In genomic region chr7:125996151-125996550, GRCm38 (mm10) we compare ENCODE assay signal across 22 mouse cellular contexts.
DNase-seq lines count a peak whose midpoint lies in the region; ATAC-seq lines count a peak whose summit lies in the region.
"Had no signal": no experiment of that assay in that cellular context is flagged by ENCODE, and none has a peak within 500 bp of the region (broad histone marks: within the 10 kb centered on the region; RNA-seq: fewer than 3 reads in every experiment).

No protein-coding gene starts in this region.

- WGBS in heart, embryonic 16.5 days: 87% methylated on average over 1 of the region's 1 CpGs

- H3K4me3 ChIP-seq in heart, embryonic 16.5 days (ENCODE audit: low read length): no peak overlapping the region
- H3K4me3 ChIP-seq: embryonic facial prominence, embryonic 12.5 days; forebrain, embryonic 13.5 days; heart, embryonic 15.5 days; hindbrain, embryonic 13.5 days; intestine, embryonic 15.5 days had no signal

- H3K36me3 ChIP-seq in heart, embryonic 16.5 days (ENCODE audit: control insufficient read depth, insufficient read depth): no peaks in the 10 kb centered on the region
- H3K36me3 ChIP-seq: embryonic facial prominence, embryonic 12.5 days; heart, embryonic 15.5 days; hindbrain, embryonic 13.5 days; intestine, embryonic 15.5 days had no signal

- H3K27ac ChIP-seq in heart, embryonic 16.5 days (ENCODE audit: low read length): 0 out of 2 replicates have a peak overlapping the region, but pooled peaks have one; percentile 1
- H3K27ac ChIP-seq: embryonic facial prominence, embryonic 12.5 days; forebrain, embryonic 13.5 days; heart, embryonic 15.5 days; hindbrain, embryonic 13.5 days; intestine, embryonic 15.5 days had no signal

- H3K9me3 ChIP-seq in heart, embryonic 16.5 days (replicated peaks; ENCODE audit: control insufficient read depth, low read length): no peaks in the 10 kb centered on the region
- H3K9me3 ChIP-seq: embryonic facial prominence, embryonic 12.5 days; heart, embryonic 15.5 days; intestine, embryonic 15.5 days had no signal

- peak; percentile 37 to 42 for DNase-seq in adrenal gland, postnatal 36 days
- DNase-seq in adrenal gland, postnatal 4 days (ENCODE audit: low spot score in 2 of 2): no peak
- DNase-seq in heart, adult 8-10 months (ENCODE audit: low spot score): peak; percentile 56
- peak; percentile 11 for DNase-seq in heart, postnatal 25 days (ENCODE audit: low spot score)
- DNase-seq in ovary, postnatal 10 days (ENCODE audit: low spot score): no peak
- no peak for DNase-seq in retina, embryonic 14.5 days (ENCODE audit: low spot score)
- DNase-seq: adrenal gland, postnatal 10 days; cerebellum, adult 11-12 months; cerebellum, adult 9-10 months; cerebellum, postnatal 25 days; forebrain, postnatal 0 days; gastrocnemius, postnatal 14 days; kidney, adult 18-20 months; kidney, postnatal 10 days had no signal

- no peaks in the 10 kb centered on the region for H3K4me1 ChIP-seq in heart, embryonic 16.5 days (ENCODE audit: control insufficient read depth, insufficient read depth, low read length)
- H3K4me1 ChIP-seq: embryonic facial prominence, embryonic 12.5 days; heart, embryonic 15.5 days; intestine, embryonic 15.5 days had no signal

- H3K27me3 ChIP-seq in heart, embryonic 16.5 days (ENCODE audit: control insufficient read depth, insufficient read depth, low read length): no peaks in the 10 kb centered on the region
- H3K27me3 ChIP-seq: embryonic facial prominence, embryonic 12.5 days; heart, embryonic 15.5 days; hindbrain, embryonic 13.5 days; intestine, embryonic 15.5 days; Patski had no signal

- no peak for ATAC-seq in heart, embryonic 16.5 days (replicated peaks; ENCODE audit: extremely low read depth, insufficient read depth, low FRiP score)
- ATAC-seq: activated CD4-positive, CD25-positive, alpha-beta regulatory T cell, adult 4 months; forebrain, embryonic 13.5 days; forebrain, postnatal 0 days; intestine, embryonic 15.5 days; Patski had no signal

- no peak overlapping the region for H3K9ac ChIP-seq in heart, embryonic 16.5 days (ENCODE audit: low read length)
- H3K9ac ChIP-seq: embryonic facial prominence, embryonic 12.5 days; forebrain, embryonic 13.5 days; forebrain, postnatal 0 days; heart, embryonic 15.5 days; hindbrain, embryonic 13.5 days; intestine, embryonic 15.5 days had no signal

- intact Hi-C loops in heart, postnatal 25 days (cut with DNase I): loop anchor here (2.0 kb wide), 1 partner anchor 23 kb away; no protein-coding TSS in a partner anchor

- no peak overlapping the region for H3K4me2 ChIP-seq in heart, embryonic 16.5 days (ENCODE audit: low read depth, low read length)
- H3K4me2 ChIP-seq: embryonic facial prominence, embryonic 12.5 days; forebrain, embryonic 13.5 days; heart, embryonic 15.5 days; hindbrain, embryonic 13.5 days; intestine, embryonic 15.5 days had no signal

Comparison
In these comparisons a context has a peak if more than half of its experiments do, and no peak if none do; other contexts are left out.
1. DNase-seq: peak in adrenal gland, postnatal 36 days (2 of 2), heart, adult 8-10 months (single experiment) and heart, postnatal 25 days (single experiment); none in adrenal gland, postnatal 4 days (0 of 2), ovary, postnatal 10 days (single experiment) and retina, embryonic 14.5 days (single experiment).